Mouse (Mus musculus): ENCODE measurements around the gene Ly6g5b. TPM values are rescaled to one million over a fixed set of nuclear protein-coding genes. Genes with fewer than 3 reads are reported as not detected.

Ly6g5b gene
- polyA plus RNA-seq (2015; fragmentation: Nextera tagmentation; extraction: Ambion mirVana): 0.46 and 0.59 TPM in 2 replicates

GRCm38 (mm10) chr17:35115046-35116019, at the start of gene Ly6g5b:
Gene Ly6g5b (minus strand): TSS chr17:35115428.
- H3K4me1 ChIP-seq (replicated peaks; ENCODE audit: control insufficient read depth, insufficient read depth, low read length): no peaks in the 10 kb centered on the region
- H3K9ac ChIP-seq (ENCODE audit: low read depth, low read length): no peak within 1 kb of the TSS
- peak; percentile 73 for TF ChIP-seq CTCF (IDR thresholded peaks at IDR 0.05; ENCODE audit: low read depth)
- no peaks in the 10 kb centered on the region for H3K9me3 ChIP-seq (ENCODE audit: control insufficient read depth)
- peaks cover 38% of the 10 kb centered on the region for H3K36me3 ChIP-seq (ENCODE audit: control insufficient read depth, insufficient read depth)
- H3K27me3 ChIP-seq (replicated peaks; ENCODE audit: control insufficient read depth, insufficient read depth, low read length): no peaks in the 10 kb centered on the region
- H3K4me3 ChIP-seq (ENCODE audit: low read depth, low read length): no peak within 1 kb of the TSS
- WGBS: 85% methylated on average over 8 of the region's 8 CpGs
- no peak for ATAC-seq
- H3K4me2 ChIP-seq (replicated peaks; ENCODE audit: low read depth): no peak within 1 kb of the TSS
- no peak within 1 kb of the TSS for H3K27ac ChIP-seq (ENCODE audit: low read depth, low read length)

GRCm38 (mm10) chr17:35164218-35164567, 49.0 kb upstream of the Ly6g5b start:
- Histone ChIP-seq H3K9me3 (ENCODE audit: control insufficient read depth) (no peaks in the 10 kb centered on the region), H3K9ac (ENCODE audit: low read depth, low read length) (peak overlapping the region; percentile 98), H3K27ac (ENCODE audit: low read depth, low read length) (peak overlapping the region; percentile 96), H3K4me1 (replicated peaks; ENCODE audit: control insufficient read depth, insufficient read depth, low read length) (peaks cover 4% of the 10 kb centered on the region; the same call in 1 of the 2 replicates), H3K27me3 (replicated peaks; ENCODE audit: control insufficient read depth, insufficient read depth, low read length) (no peaks in the 10 kb centered on the region), H3K4me2 (replicated peaks; ENCODE audit: low read depth) (peak overlapping the region; percentile 82), H3K4me3 (ENCODE audit: low read depth, low read length) (peak overlapping the region; percentile 94), H3K36me3 (ENCODE audit: control insufficient read depth, insufficient read depth) (peaks cover 31% of the 10 kb centered on the region)
- TF ChIP-seq CTCF (IDR thresholded peaks at IDR 0.05; ENCODE audit: low read depth): no peak
- WGBS: 1% methylated on average over 24 of the region's 28 CpGs
- ATAC-seq: no peak

- ATAC-seq: no peak
- H3K4me1 ChIP-seq (replicated peaks; ENCODE audit: control insufficient read depth, insufficient read depth, low read length): peaks cover 4% of the 10 kb centered on the region; the same call in 1 of the 2 replicates
- H3K36me3 ChIP-seq (ENCODE audit: control insufficient read depth, insufficient read depth): peaks cover 38% of the 10 kb centered on the region
- peak overlapping the region; percentile 94 for H3K4me3 ChIP-seq (ENCODE audit: low read depth, low read length)
- no peaks in the 10 kb centered on the region for H3K9me3 ChIP-seq (ENCODE audit: control insufficient read depth)
- no peak for TF ChIP-seq CTCF (IDR thresholded peaks at IDR 0.05; ENCODE audit: low read depth)
- peak overlapping the region; percentile 96 for H3K27ac ChIP-seq (ENCODE audit: low read depth, low read length)
- H3K9ac ChIP-seq (ENCODE audit: low read depth, low read length): peak overlapping the region; percentile 98
- WGBS: 5% methylated on average over 8 of the region's 8 CpGs
- H3K27me3 ChIP-seq (replicated peaks; ENCODE audit: control insufficient read depth, insufficient read depth, low read length): no peaks in the 10 kb centered on the region
- H3K4me2 ChIP-seq (replicated peaks; ENCODE audit: low read depth): peak overlapping the region; percentile 82
Observed at GRCm38 (mm10) chr17:35163326-35164081, 48.3 kb upstream of the Ly6g5b start.

GRCm38 (mm10) chr17:35162730-35163129, 47.5 kb upstream of the Ly6g5b start:
- Histone ChIP-seq H3K4me2 (replicated peaks; ENCODE audit: low read depth) (peak overlapping the region; percentile 82), H3K4me1 (replicated peaks; ENCODE audit: control insufficient read depth, insufficient read depth, low read length) (peaks cover 4% of the 10 kb centered on the region; the same call in 1 of the 2 replicates), H3K27ac (ENCODE audit: low read depth, low read length) (no peak overlapping the region), H3K9ac (ENCODE audit: low read depth, low read length) (peak overlapping the region; percentile 98), H3K9me3 (ENCODE audit: control insufficient read depth) (no peaks in the 10 kb centered on the region), H3K4me3 (ENCODE audit: low read depth, low read length) (peak overlapping the region; percentile 94), H3K36me3 (ENCODE audit: control insufficient read depth, insufficient read depth) (peaks cover 45% of the 10 kb centered on the region), H3K27me3 (replicated peaks; ENCODE audit: control insufficient read depth, insufficient read depth, low read length) (no peaks in the 10 kb centered on the region)
- WGBS: 11% methylated on average over 12 of the region's 12 CpGs
- ATAC-seq: no peak
- TF ChIP-seq CTCF (IDR thresholded peaks at IDR 0.05; ENCODE audit: low read depth): no peak

- peak overlapping the region; percentile 94; the same call in 1 of the 2 replicates for H3K4me3 ChIP-seq (ENCODE audit: low read depth, low read length)
- WGBS: 66% methylated on average over 14 of the region's 14 CpGs
- H3K4me2 ChIP-seq (replicated peaks; ENCODE audit: low read depth): peak overlapping the region; percentile 82; the same call in 1 of the 2 replicates
- no peak for TF ChIP-seq CTCF (IDR thresholded peaks at IDR 0.05; ENCODE audit: low read depth)
- H3K9ac ChIP-seq (ENCODE audit: low read depth, low read length): no peak overlapping the region
- peaks cover 4% of the 10 kb centered on the region; the same call in 1 of the 2 replicates for H3K4me1 ChIP-seq (replicated peaks; ENCODE audit: control insufficient read depth, insufficient read depth, low read length)
- H3K27ac ChIP-seq (ENCODE audit: low read depth, low read length): no peak overlapping the region
- no peak for ATAC-seq
- no peaks in the 10 kb centered on the region for H3K9me3 ChIP-seq (ENCODE audit: control insufficient read depth)
- no peaks in the 10 kb centered on the region for H3K27me3 ChIP-seq (replicated peaks; ENCODE audit: control insufficient read depth, insufficient read depth, low read length)
- H3K36me3 ChIP-seq (ENCODE audit: control insufficient read depth, insufficient read depth): peaks cover 51% of the 10 kb centered on the region
Observed at GRCm38 (mm10) chr17:35162121-35162520, 46.9 kb upstream of the Ly6g5b start.

- 77% methylated on average over 11 of the region's 11 CpGs for WGBS
- no peak for TF ChIP-seq CTCF (IDR thresholded peaks at IDR 0.05; ENCODE audit: low read depth)
- Histone ChIP-seq H3K9me3 (ENCODE audit: control insufficient read depth) (no peaks in the 10 kb centered on the region), H3K4me1 (replicated peaks; ENCODE audit: control insufficient read depth, insufficient read depth, low read length) (peaks cover 4% of the 10 kb centered on the region; the same call in 1 of the 2 replicates), H3K4me3 (ENCODE audit: low read depth, low read length) (no peak overlapping the region), H3K27ac (ENCODE audit: low read depth, low read length) (no peak overlapping the region), H3K27me3 (replicated peaks; ENCODE audit: control insufficient read depth, insufficient read depth, low read length) (no peaks in the 10 kb centered on the region), H3K9ac (ENCODE audit: low read depth, low read length) (no peak overlapping the region), H3K4me2 (replicated peaks; ENCODE audit: low read depth) (no peak overlapping the region), H3K36me3 (ENCODE audit: control insufficient read depth, insufficient read depth) (peaks cover 58% of the 10 kb centered on the region)
- ATAC-seq: no peak
Observed at GRCm38 (mm10) chr17:35161421-35161820, 46.2 kb upstream of the Ly6g5b start.
